Mouse (Mus musculus) spleen, postnatal 14 days (tissue): ENCODE results near the gene Ptpre.
"Not testable (repeated sequence)": the region's sequence is repeated elsewhere in the genome, so short reads cannot be mapped to it uniquely, and the experiment has no call there.

Experiments used
- DNase-seq, 2 experiments: peaks; one replicate each; pipeline ENCODE4 v3.0.0; 2021 to 2022; ENCODE audit warnings: low spot score in 2 of 2

Gene Ptpre

GRCm38 (mm10) chr7:135641698-135642507, 104.6 kb downstream of the Ptpre start:
- DNase-seq: peak in 1 of 2 experiments; percentile 11

GRCm38 (mm10) chr7:135644452-135644851, 107.2 kb downstream of the Ptpre start:
- DNase-seq: no peak

- DNase-seq: no peak
Measured at GRCm38 (mm10) chr7:135646976-135647375, 109.7 kb downstream of the Ptpre start.

- no peak for DNase-seq
Measured at GRCm38 (mm10) chr7:135648821-135649220, 111.5 kb downstream of the Ptpre start.

- no peak for DNase-seq
Measured at GRCm38 (mm10) chr7:135649306-135649705, 112.0 kb downstream of the Ptpre start.

GRCm38 (mm10) chr7:135650061-135650460, 112.8 kb downstream of the Ptpre start:
- DNase-seq: no peak

GRCm38 (mm10) chr7:135651831-135652511, 114.7 kb downstream of the Ptpre start:
- peak; percentile 22 to 34 for DNase-seq

- DNase-seq: peak in 1 of 2 experiments; percentile 8
Measured at GRCm38 (mm10) chr7:135652781-135653180, 115.5 kb downstream of the Ptpre start.

GRCm38 (mm10) chr7:135653601-135654000, 116.3 kb downstream of the Ptpre start:
- no peak for DNase-seq

- DNase-seq: no peak
Measured at GRCm38 (mm10) chr7:135654288-135654687, 117.0 kb downstream of the Ptpre start.

- no peak for DNase-seq
Measured at GRCm38 (mm10) chr7:135655113-135655512, 117.8 kb downstream of the Ptpre start.

- no peak for DNase-seq
Measured at GRCm38 (mm10) chr7:135658150-135658549, 120.9 kb downstream of the Ptpre start.

GRCm38 (mm10) chr7:135659314-135659935, 122.1 kb downstream of the Ptpre start:
- no peak for DNase-seq

- DNase-seq: no peak
Measured at GRCm38 (mm10) chr7:135660314-135660713, 123.0 kb downstream of the Ptpre start.

- DNase-seq: no peak
Measured at GRCm38 (mm10) chr7:135664211-135664610, 126.9 kb downstream of the Ptpre start.

GRCm38 (mm10) chr7:135666314-135666713, 129.0 kb downstream of the Ptpre start:
- no peak for DNase-seq

- peak in 1 of 2 experiments; percentile 47 for DNase-seq
Measured at GRCm38 (mm10) chr7:135668852-135669739, 131.8 kb downstream of the Ptpre start.

- DNase-seq: no peak
Measured at GRCm38 (mm10) chr7:135673576-135673975, 136.3 kb downstream of the Ptpre start.

- no peak for DNase-seq
Measured at GRCm38 (mm10) chr7:135676722-135677121, 139.4 kb downstream of the Ptpre start.

- peak; percentile 57 to 74 for DNase-seq
Measured at GRCm38 (mm10) chr7:135680334-135680733, 143.1 kb downstream of the Ptpre start.

- not testable (repeated sequence) for DNase-seq
Measured at GRCm38 (mm10) chr7:135684098-135684497, 146.8 kb downstream of the Ptpre start.
